8 mouse cellular contexts compared by ENCODE assay signal in the genomic region with DNA sequence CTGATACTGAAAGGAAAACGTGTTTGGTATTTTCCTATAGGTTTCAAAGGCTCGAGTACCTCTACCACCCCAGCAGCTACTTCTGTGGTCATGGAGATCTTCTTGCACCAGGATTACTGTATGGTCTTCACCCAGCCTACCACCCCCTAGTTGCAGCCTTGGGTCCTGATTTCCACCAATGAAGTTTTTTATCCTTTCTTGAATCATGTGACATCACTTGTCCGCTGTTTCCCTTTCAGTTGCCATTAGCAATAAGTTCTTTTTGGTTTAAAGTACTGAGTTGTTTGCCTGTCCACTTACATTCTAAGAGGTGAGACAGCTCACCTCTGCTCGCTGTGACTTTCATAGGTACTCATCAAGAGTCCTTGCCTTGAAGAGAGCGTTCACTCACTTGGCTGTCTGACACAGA. TPM values are rescaled to one million over a fixed set of nuclear protein-coding genes. Genes with fewer than 3 reads are reported as not detected.
A peak's percentile ranks its signal among the peaks of the same experiment; 100 is the strongest.
DNase-seq lines count a peak whose midpoint lies in the region; ATAC-seq and TF ChIP-seq lines count a peak whose summit lies in the region.

No protein-coding gene starts in this region.

- no peak overlapping the region for H3K27ac ChIP-seq in forebrain, embryonic 11.5 days (ENCODE audit: low read depth, low read length)
- peak overlapping the region; percentile 89; the same call in 1 of the 2 replicates for H3K27ac ChIP-seq in kidney, embryonic 15.5 days
- H3K27ac ChIP-seq in lung, embryonic 15.5 days: peak overlapping the region; percentile 91

- peak overlapping the region; percentile 62 for H3K4me2 ChIP-seq in forebrain, embryonic 11.5 days (ENCODE audit: low read depth, low read length, severe bottlenecking)
- H3K4me2 ChIP-seq in kidney, embryonic 15.5 days: peak overlapping the region; percentile 67
- peak overlapping the region; percentile 69 for H3K4me2 ChIP-seq in lung, embryonic 15.5 days

- POLR2A ChIA-PET in Patski (lab: Charles Lee): interaction anchor here (1.3 kb wide), 1 partner anchor 11 kb away, joined by 5 read pairs; no protein-coding TSS in a partner anchor

- CTCF ChIA-PET in Patski (lab: Charles Lee): interaction anchor here (0.8 to 1.7 kb wide), 2 partner anchors 12 to 247 kb away, joined by 3 to 11 read pairs; no protein-coding TSS in a partner anchor

- H3K4me3 ChIP-seq in forebrain, embryonic 11.5 days (ENCODE audit: low read depth, low read length): peak overlapping the region; percentile 68
- H3K4me3 ChIP-seq in kidney, embryonic 15.5 days (replicated peaks): peak overlapping the region; percentile 86
- peak overlapping the region; percentile 96 for H3K4me3 ChIP-seq in lung, embryonic 15.5 days

- 46% methylated on average over 5 of the region's 5 CpGs for WGBS in forebrain, embryonic 11.5 days
- WGBS in kidney, embryonic 15.5 days: 33% methylated on average over 5 of the region's 5 CpGs
- 15% methylated on average over 5 of the region's 5 CpGs for WGBS in lung, embryonic 15.5 days

- no peaks in the 10 kb centered on the region for H3K27me3 ChIP-seq in Patski
- no peaks in the 10 kb centered on the region for H3K27me3 ChIP-seq in forebrain, embryonic 11.5 days (ENCODE audit: control insufficient read depth, insufficient read depth, low read length)
- H3K27me3 ChIP-seq in kidney, embryonic 15.5 days: no peaks in the 10 kb centered on the region
- H3K27me3 ChIP-seq in lung, embryonic 15.5 days: no peaks in the 10 kb centered on the region
- 0 out of 2 replicates have a peak, but pooled peaks cover 2% of the 10 kb centered on the region for H3K27me3 ChIP-seq in splenic B cell, adult 2 months (ENCODE audit: control insufficient read depth, insufficient read depth, low read length, poor library complexity, severe bottlenecking)

- peak; percentile 58 for ATAC-seq in Patski
- no peak; the same call in 1 of the 2 replicates for ATAC-seq in forebrain, embryonic 11.5 days (replicated peaks; ENCODE audit: low FRiP score)
- peak; percentile 72 for ATAC-seq in kidney, embryonic 15.5 days (replicated peaks; ENCODE audit: low FRiP score)
- ATAC-seq in lung, embryonic 15.5 days (ENCODE audit: borderline replicate concordance, extremely low read depth, low FRiP score, low TSS enrichment): peak; percentile 70

- peak; percentile 9 for TF ChIP-seq CTCF in Patski (IDR thresholded peaks at IDR 0.05)

- H3K4me1 ChIP-seq in forebrain, embryonic 11.5 days (replicated peaks; ENCODE audit: control insufficient read depth, insufficient read depth, low read length): no peaks in the 10 kb centered on the region
- peaks cover 8% of the 10 kb centered on the region; the same call in 1 of the 2 replicates for H3K4me1 ChIP-seq in kidney, embryonic 15.5 days
- H3K4me1 ChIP-seq in lung, embryonic 15.5 days: peaks cover 4% of the 10 kb centered on the region; the same call in 1 of the 2 replicates

- H3K36me3 ChIP-seq in forebrain, embryonic 11.5 days (ENCODE audit: control insufficient read depth, insufficient read depth, low read length): no peaks in the 10 kb centered on the region
- H3K36me3 ChIP-seq in kidney, embryonic 15.5 days: peaks cover 11% of the 10 kb centered on the region; the same call in 1 of the 2 replicates
- no peaks in the 10 kb centered on the region for H3K36me3 ChIP-seq in lung, embryonic 15.5 days
- H3K36me3 ChIP-seq in splenic B cell, adult 2 months (ENCODE audit: control insufficient read depth, insufficient read depth, low read length, poor library complexity, severe bottlenecking): 0 out of 2 replicates have a peak, but pooled peaks cover 5% of the 10 kb centered on the region

- H3K9ac ChIP-seq in forebrain, embryonic 11.5 days (ENCODE audit: low read length): peak overlapping the region; percentile 83
- peak overlapping the region; percentile 75 for H3K9ac ChIP-seq in kidney, embryonic 15.5 days
- H3K9ac ChIP-seq in lung, embryonic 15.5 days: peak overlapping the region; percentile 95

- in situ Hi-C loops in Patski (cut with MboI; ENCODE audit: low pct_unique_long_range_greater_than_20kb): no loop called here

- peak; percentile 14 to 29 for DNase-seq in left cerebral cortex, adult 18-20 months (ENCODE audit: low spot score in 2 of 2)
- no peak for DNase-seq in left cerebral cortex, adult 11 months (ENCODE audit: low spot score)
- no peak for DNase-seq in Patski (ENCODE audit: low read depth, low spot score)
- no peak for DNase-seq in forebrain, embryonic 11.5 days (ENCODE audit: low spot score)
- peak; percentile 65 for DNase-seq in splenic B cell, adult 2 months (ENCODE audit: low read depth, low spot score)
- no peak for DNase-seq in gastrocnemius, postnatal 10 days

- no peaks in the 10 kb centered on the region for H3K9me3 ChIP-seq in forebrain, embryonic 11.5 days (ENCODE audit: control insufficient read depth, low read length)
- no peaks in the 10 kb centered on the region for H3K9me3 ChIP-seq in kidney, embryonic 15.5 days (replicated peaks)
- H3K9me3 ChIP-seq in lung, embryonic 15.5 days: no peaks in the 10 kb centered on the region

RNA-seq across cellular contexts. Expression of a gene that starts 0.6 kb away (rescaled TPM):
- 10 to 100 TPM; 11.1 to 13.0 TPM for total RNA-seq in left cerebral cortex, adult 18-20 months (2021)
- polyA plus RNA-seq in Patski (2021): 13.3 TPM
- polyA plus RNA-seq in forebrain, embryonic 11.5 days (2014; fragmentation: Nextera tagmentation; extraction: Ambion mirVana): 10.7 and 10.9 TPM in 2 replicates
- 10.3 and 10.4 TPM in 2 replicates for polyA plus RNA-seq in kidney, embryonic 15.5 days (2015; fragmentation: Nextera tagmentation; extraction: Ambion mirVana)
- polyA plus RNA-seq in lung, embryonic 15.5 days (2015; fragmentation: Nextera tagmentation; extraction: Ambion mirVana): 10.2 and 10.6 TPM in 2 replicates
- 10 to 100 TPM in 1 of 2 experiments, 1 to 10 TPM in 1; 9.8 to 10.9 TPM for total RNA-seq in gastrocnemius, postnatal 10 days (2021)

Comparison
In these comparisons a context has a peak if more than half of its experiments do, and no peak if none do; other contexts are left out.
1. DNase-seq: peak in left cerebral cortex, adult 18-20 months (2 of 2) and splenic B cell, adult 2 months (single experiment); none in left cerebral cortex, adult 11 months (single experiment), Patski (single experiment), forebrain, embryonic 11.5 days (single experiment) and gastrocnemius, postnatal 10 days (single experiment).
2. Peak in every context shown above with its lines, with median percentiles within 50 percentile points of each other: H3K4me2 ChIP-seq, H3K4me3 ChIP-seq and H3K9ac ChIP-seq.